Mouse (Mus musculus) midbrain, postnatal 0 days (tissue): ENCODE results near the gene Gm28043. TPM values are rescaled to one million over a fixed set of nuclear protein-coding genes. Genes with fewer than 3 reads are reported as not detected.

Experiments used
- ATAC-seq: fragments of 200-750 bp; cut with Nextera tagmentation; 2 replicates; pipeline ENCODE4 v1.8.0; 2017; ENCODE audit warnings: moderate number of reproducible peaks, mild to moderate bottlenecking, moderate TSS enrichment, moderate library complexity; ENCODE audit not compliant: low FRiP score
- DNase-seq: peaks from one replicate; pipeline ENCODE4 v3.0.0-alpha.2; 2015; ENCODE audit warnings: low spot score
- H3K27ac ChIP-seq: fragments of 300-500 bp; sonication (generic); 2 replicates; pipeline ENCODE4 v1.5.1; 2014; ENCODE audit warnings: low read depth, mild to moderate bottlenecking, low read length, mixed read lengths
- H3K27me3 ChIP-seq: fragments of 300-500 bp; sonication (generic); 2 replicates; pipeline ENCODE4 v1.6.1; 2014; ENCODE audit warnings: low read length, control low read depth, mixed read lengths; ENCODE audit not compliant: insufficient read depth
- H3K36me3 ChIP-seq: fragments of 300-500 bp; sonication (generic); 2 replicates; pipeline ENCODE4 v1.6.1; 2014; ENCODE audit warnings: low read length, control low read depth, mixed read lengths; ENCODE audit not compliant: insufficient read depth
- H3K4me1 ChIP-seq: fragments of 300-500 bp; sonication (generic); 2 replicates; pipeline ENCODE4 v1.6.1; 2014; ENCODE audit warnings: mild to moderate bottlenecking, control low read depth, antibody characterized with exemption, low read length, mixed read lengths; ENCODE audit not compliant: insufficient read depth
- H3K4me2 ChIP-seq: fragments of 300-500 bp; sonication (generic); 2 replicates; pipeline ENCODE4 v1.6.1; 2014; ENCODE audit warnings: low read depth, mild to moderate bottlenecking, low read length, mixed read lengths; ENCODE audit not compliant: poor library complexity, severe bottlenecking
- H3K4me3 ChIP-seq: fragments of 300-500 bp; sonication (generic); 2 replicates; pipeline ENCODE4 v1.5.1; 2014; ENCODE audit warnings: low read depth, mild to moderate bottlenecking, low read length, moderate library complexity
- H3K9ac ChIP-seq: fragments of 300-500 bp; sonication (generic); replicated peaks from 2 replicates; pipeline ENCODE4 v1.6.1; 2014; ENCODE audit warnings: mild to moderate bottlenecking, low read length, moderate library complexity, mixed read lengths; ENCODE audit not compliant: poor library complexity, severe bottlenecking
- H3K9me3 ChIP-seq: fragments of 300-500 bp; sonication (generic); 2 replicates; pipeline ENCODE4 v1.6.1; 2016; ENCODE audit warnings: low read length, control low read depth
- CTCF ChIP-seq: IDR thresholded peaks from 2 replicates; pipeline ENCODE4 v1.5.1; 2016; ENCODE audit warnings: antibody characterized with exemption, mild to moderate bottlenecking
- WGBS: fragments of 180-500 bp; shearing (Covaris S2); extraction: QIAGEN DNeasy Blood & Tissue Kit; methylation state at CpG from one replicate; pipeline ENCODE4 v1.1.7; 2014; 5-methylcytosine and 5-hydroxymethylcytosine counted together
- polyA plus RNA-seq: library from polyadenylated mRNA; unstranded; fragments of >200 nt; fragmentation: Nextera tagmentation; extraction: Ambion mirVana; gene quantifications from 2 replicates; pipeline ENCODE4 v1.2.1, GENCODE M21; 2015
- total RNA-seq: library from RNA; depleted of rRNA; stranded (reverse); fragments of >200 nt; gene quantifications from 2 replicates; pipeline ENCODE4 v1.2.3, GENCODE M21; 2014

The Gm28043 gene
- total and polyA plus RNA-seq, 2 experiments from 2014 or later = 1.7 to 3.8 TPM

GRCm38 (mm10) chr17:29662145-29662544 lies 47.5 kb downstream of the Gm28043 start:
- H3K4me1 ChIP-seq = no peaks in the 10 kb centered on the region; the same call in 1 of the 2 replicates
- TF ChIP-seq CTCF = no peak
- H3K27me3 ChIP-seq = no peaks in the 10 kb centered on the region
- no peaks in the 10 kb centered on the region for H3K9me3 ChIP-seq
- ATAC-seq (no peak), DNase-seq (no peak)
- H3K27ac ChIP-seq = no peak overlapping the region
- WGBS = 92% methylated on average over 6 of the region's 6 CpGs
- no peak overlapping the region for H3K9ac ChIP-seq
- no peak overlapping the region for H3K4me3 ChIP-seq
- H3K36me3 ChIP-seq = peaks cover 9% of the 10 kb centered on the region
- H3K4me2 ChIP-seq = no peak overlapping the region

DNA sequence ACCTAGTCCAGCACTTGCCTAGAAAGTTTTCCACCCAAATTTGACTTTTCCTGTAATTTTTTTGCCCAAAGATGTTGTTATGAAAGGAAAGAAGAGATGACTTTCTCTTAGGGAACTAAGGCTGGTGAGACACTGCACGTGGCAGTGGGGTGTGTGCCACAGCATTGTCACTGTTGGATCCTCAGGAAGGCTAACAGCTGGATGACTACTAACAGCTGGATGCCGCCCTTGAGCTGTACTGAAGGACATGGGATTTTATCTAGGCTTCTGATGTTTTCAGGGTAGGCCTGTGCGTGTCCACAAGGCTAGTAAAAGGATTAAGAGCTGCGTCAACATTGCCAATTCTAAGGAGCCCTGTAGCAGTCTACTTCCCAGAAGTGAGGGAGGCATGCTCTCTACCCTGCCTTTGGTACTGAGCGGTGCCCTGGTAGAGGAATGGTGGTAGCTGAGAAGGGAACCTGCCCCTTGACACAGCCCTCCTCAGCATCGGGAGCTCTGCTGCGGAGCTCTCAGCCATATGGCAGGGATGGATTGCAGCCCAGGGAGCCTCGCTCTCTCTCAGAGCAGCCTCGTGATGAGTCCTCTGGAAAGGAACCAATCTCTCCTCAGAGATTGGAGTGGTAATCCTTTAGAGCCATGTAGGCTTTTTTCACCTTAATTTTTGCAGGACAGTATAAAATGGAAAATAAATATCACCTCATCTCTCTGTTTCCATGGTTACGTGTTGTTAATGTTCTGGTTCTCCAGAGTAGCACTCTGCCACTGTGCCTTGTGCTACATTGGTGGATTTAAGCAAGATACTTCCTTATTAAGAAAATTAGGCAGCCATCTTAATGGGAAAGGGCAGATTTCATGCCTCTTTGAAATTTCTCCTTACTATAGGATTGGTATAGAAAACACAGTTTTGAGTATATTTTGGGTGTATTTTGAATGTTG lies 53.6 kb downstream of the Gm28043 start:
- no peak for TF ChIP-seq CTCF
- Histone ChIP-seq H3K36me3 (peaks cover 13% of the 10 kb centered on the region), H3K4me1 (0 out of 2 replicates have a peak, but pooled peaks cover 5% of the 10 kb centered on the region), H3K9ac (no peak overlapping the region; the same call in 1 of the 2 replicates), H3K4me3 (no peak overlapping the region), H3K27ac (peak overlapping the region; percentile 60), H3K27me3 (no peaks in the 10 kb centered on the region), H3K9me3 (no peaks in the 10 kb centered on the region), H3K4me2 (no peak overlapping the region)
- DNase-seq (peak; percentile 71), ATAC-seq (peak; percentile 71; the same call in 1 of the 2 replicates)
- WGBS = 52% methylated on average over 10 of the region's 10 CpGs

DNA sequence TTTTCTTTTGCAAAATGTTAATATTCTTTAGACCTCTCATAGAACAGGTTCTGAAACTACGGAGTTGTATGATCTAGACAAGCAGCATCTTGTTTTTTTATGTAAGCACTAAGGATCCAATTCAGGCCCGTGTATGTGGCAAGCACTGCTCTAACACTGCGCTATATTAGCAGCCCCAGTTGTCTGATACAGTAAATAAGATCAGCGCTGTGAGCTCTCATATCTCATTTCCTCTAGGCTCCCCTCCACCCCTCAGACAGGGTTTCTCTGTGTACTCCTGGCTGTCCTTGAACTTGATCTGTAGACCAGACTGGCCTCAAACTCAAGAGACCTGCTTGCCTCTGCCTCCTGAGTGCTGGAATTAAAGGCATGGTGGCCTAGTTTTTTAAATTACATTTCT lies 54.4 kb downstream of the Gm28043 start:
- Histone ChIP-seq H3K4me1 (0 out of 2 replicates have a peak, but pooled peaks cover 5% of the 10 kb centered on the region), H3K27me3 (no peaks in the 10 kb centered on the region), H3K9me3 (no peaks in the 10 kb centered on the region), H3K27ac (peak overlapping the region; percentile 26; the same call in 1 of the 2 replicates), H3K36me3 (peaks cover 20% of the 10 kb centered on the region), H3K4me3 (no peak overlapping the region), H3K4me2 (no peak overlapping the region), H3K9ac (no peak overlapping the region)
- no peak for DNase-seq
- ATAC-seq = no peak
- TF ChIP-seq CTCF = no peak
- WGBS = 84% methylated on average over 4 of the region's 4 CpGs

DNA sequence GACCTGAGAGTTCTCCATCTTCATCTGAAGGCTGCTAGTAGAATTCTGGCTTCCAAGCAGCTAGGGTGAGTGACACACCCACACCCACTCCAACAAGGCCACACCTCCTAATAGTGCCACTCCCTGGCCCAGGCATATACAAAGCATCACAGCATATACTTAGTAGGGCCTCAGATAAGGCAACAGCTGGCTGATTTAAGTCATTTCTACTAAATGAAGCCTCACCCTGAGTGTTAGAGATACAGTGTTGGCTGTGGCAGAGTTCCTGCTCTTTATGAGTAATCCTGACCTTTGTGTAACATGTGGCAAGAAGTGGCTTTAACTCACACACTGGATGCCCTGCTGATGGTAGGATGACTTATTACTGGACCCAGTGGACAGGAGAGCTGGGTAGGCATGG lies 55.3 kb downstream of the Gm28043 start:
- Histone ChIP-seq H3K36me3 (peaks cover 18% of the 10 kb centered on the region), H3K4me1 (0 out of 2 replicates have a peak, but pooled peaks cover 5% of the 10 kb centered on the region), H3K9me3 (no peaks in the 10 kb centered on the region), H3K9ac (no peak overlapping the region), H3K27me3 (no peaks in the 10 kb centered on the region), H3K4me3 (no peak overlapping the region), H3K27ac (no peak overlapping the region), H3K4me2 (no peak overlapping the region)
- DNase-seq (no peak), ATAC-seq (no peak)
- no peak for TF ChIP-seq CTCF

DNA sequence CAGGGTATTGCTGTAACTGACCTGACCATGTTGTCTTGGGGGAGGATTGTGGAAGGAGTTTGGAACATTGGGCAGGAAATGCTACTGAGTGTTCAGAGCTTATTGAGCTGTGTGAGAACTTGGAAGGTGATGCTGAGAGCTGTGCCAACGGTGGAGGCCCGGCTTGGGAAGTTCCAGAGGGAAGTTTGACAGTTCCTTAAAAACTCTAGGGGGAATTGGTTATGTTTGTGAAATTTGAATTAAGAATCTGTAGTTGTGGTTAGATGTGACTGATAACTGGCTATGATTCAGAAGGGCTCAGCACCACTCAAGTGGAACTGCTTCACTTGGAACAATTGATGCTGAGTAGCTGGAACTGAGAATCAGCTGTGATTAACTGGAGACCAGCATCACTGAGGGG lies 56.3 kb downstream of the Gm28043 start:
- TF ChIP-seq CTCF = no peak
- DNase-seq (peak; percentile 13), ATAC-seq (no peak)
- H3K9me3 ChIP-seq = no peaks in the 10 kb centered on the region
- H3K4me2 ChIP-seq = no peak overlapping the region
- H3K36me3 ChIP-seq = peaks cover 27% of the 10 kb centered on the region
- H3K9ac ChIP-seq = no peak overlapping the region
- no peaks in the 10 kb centered on the region for H3K27me3 ChIP-seq
- WGBS = 80% methylated on average over 2 of the region's 2 CpGs
- no peak overlapping the region for H3K4me3 ChIP-seq
- no peak overlapping the region for H3K27ac ChIP-seq
- H3K4me1 ChIP-seq = 0 out of 2 replicates have a peak, but pooled peaks cover 5% of the 10 kb centered on the region

DNA sequence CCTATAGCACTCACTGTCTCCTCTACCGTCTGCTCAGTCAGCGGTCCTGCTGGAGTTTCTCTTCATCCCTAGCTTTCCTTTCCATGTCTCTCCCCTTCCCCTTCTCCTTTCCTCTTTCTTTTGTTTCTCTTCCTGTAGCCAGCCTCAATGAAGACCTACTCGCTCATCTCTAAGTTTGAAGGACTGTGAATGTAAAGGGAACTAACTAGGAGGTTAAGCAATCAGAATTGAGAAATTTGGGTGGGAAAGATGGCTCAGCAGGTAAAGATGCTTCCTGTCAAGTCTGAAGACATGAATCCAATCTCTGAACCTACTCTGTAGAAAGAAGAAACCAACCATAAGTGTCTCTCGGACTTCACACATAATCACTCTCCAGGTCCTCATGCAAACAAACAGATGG lies 58.6 kb downstream of the Gm28043 start:
- TF ChIP-seq CTCF = no peak
- no peak for ATAC-seq
- H3K36me3 ChIP-seq = peaks cover 44% of the 10 kb centered on the region
- H3K4me2 ChIP-seq = no peak overlapping the region
- no peaks in the 10 kb centered on the region for H3K9me3 ChIP-seq
- H3K4me3 ChIP-seq = no peak overlapping the region
- H3K4me1 ChIP-seq = 0 out of 2 replicates have a peak, but pooled peaks cover 1% of the 10 kb centered on the region
- no peak overlapping the region for H3K27ac ChIP-seq
- WGBS = 99% methylated on average over 4 of the region's 4 CpGs
- H3K9ac ChIP-seq = no peak overlapping the region
- no peaks in the 10 kb centered on the region for H3K27me3 ChIP-seq
- no peak for DNase-seq
